Mouse (Mus musculus) intestine, postnatal 0 days (tissue): ENCODE measurements at regions not wholly inside any gene's neighbourhood (a gene's known extent, or its start where the extent isn't known, plus 50 kb on each side); places are given as distances from the start of the nearest gene placed in this dataset.

ENCODE experiments used
- ATAC-seq: fragments of 200-750 bp; cut with Nextera tagmentation; 2 replicates; pipeline ENCODE4 v1.8.0; 2017; ENCODE audit warnings: mild to moderate bottlenecking, moderate TSS enrichment, moderate library complexity
- H3K27ac ChIP-seq: fragments of 300-500 bp; sonication (generic); 2 replicates; pipeline ENCODE4 v1.5.1; 2014; ENCODE audit warnings: mild to moderate bottlenecking, low read depth, low read length, moderate library complexity
- H3K27me3 ChIP-seq: fragments of 300-500 bp; sonication (generic); replicated peaks from 2 replicates; pipeline ENCODE4 v1.6.1; 2014; ENCODE audit warnings: low read length, mixed read lengths; ENCODE audit not compliant: control insufficient read depth, insufficient read depth
- H3K36me3 ChIP-seq: fragments of 300-500 bp; sonication (generic); 2 replicates; pipeline ENCODE4 v1.6.1; 2014; ENCODE audit warnings: mild to moderate bottlenecking, moderate library complexity; ENCODE audit not compliant: control insufficient read depth, insufficient read depth
- H3K4me1 ChIP-seq: fragments of 300-500 bp; sonication (generic); replicated peaks from 2 replicates; pipeline ENCODE4 v1.6.1; 2014; ENCODE audit warnings: antibody characterized with exemption, low read length, mixed read lengths; ENCODE audit not compliant: control insufficient read depth, insufficient read depth
- H3K4me2 ChIP-seq: fragments of 300-500 bp; sonication (generic); replicated peaks from 2 replicates; pipeline ENCODE4 v1.6.1; 2014; ENCODE audit warnings: low read depth, mild to moderate bottlenecking, moderate library complexity
- H3K4me3 ChIP-seq: fragments of 300-500 bp; sonication (generic); 2 replicates; pipeline ENCODE4 v1.5.1; 2014; ENCODE audit warnings: low read depth, low read length
- H3K9ac ChIP-seq: fragments of 300-500 bp; sonication (generic); 2 replicates; pipeline ENCODE4 v1.6.1; 2014; ENCODE audit warnings: mild to moderate bottlenecking, low read depth, low read length
- H3K9me3 ChIP-seq: fragments of 300-500 bp; sonication (generic); 2 replicates; pipeline ENCODE4 v1.6.1; 2016; ENCODE audit warnings: mixed run types; ENCODE audit not compliant: control insufficient read depth
- CTCF ChIP-seq: sonication (generic); IDR thresholded peaks from 2 replicates; pipeline ENCODE4 v1.5.1; 2016; ENCODE audit warnings: low read depth, mild to moderate bottlenecking, control low read depth, antibody characterized with exemption, moderate library complexity
- WGBS: fragments of 180-500 bp; shearing (Covaris S2); extraction: QIAGEN DNeasy Blood & Tissue Kit; methylation state at CpG from one replicate; pipeline ENCODE4 v1.1.7; 2014; 5-methylcytosine and 5-hydroxymethylcytosine counted together

DNA sequence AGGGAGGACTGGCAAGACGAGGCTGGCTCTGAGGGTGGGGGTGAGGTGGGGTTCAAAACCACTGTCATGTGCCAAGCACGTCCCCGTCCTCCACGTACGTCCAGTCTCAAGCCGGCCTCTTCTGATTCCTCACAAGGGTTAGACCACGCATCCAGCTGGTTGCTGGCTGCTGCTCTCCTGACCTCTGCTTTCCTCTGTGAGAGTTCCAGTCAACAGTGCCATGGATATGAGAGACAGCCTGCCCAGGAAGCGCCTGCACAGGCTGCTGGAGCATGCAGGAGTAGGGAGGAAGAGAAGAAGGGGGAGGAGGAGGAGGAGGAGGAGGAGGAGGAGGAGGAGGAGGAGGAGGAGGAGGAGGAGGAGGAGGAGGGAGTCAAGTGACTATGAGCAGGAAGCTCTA is 224.6 kb upstream of the Ajap1 start:
- ATAC-seq, result no peak

DNA sequence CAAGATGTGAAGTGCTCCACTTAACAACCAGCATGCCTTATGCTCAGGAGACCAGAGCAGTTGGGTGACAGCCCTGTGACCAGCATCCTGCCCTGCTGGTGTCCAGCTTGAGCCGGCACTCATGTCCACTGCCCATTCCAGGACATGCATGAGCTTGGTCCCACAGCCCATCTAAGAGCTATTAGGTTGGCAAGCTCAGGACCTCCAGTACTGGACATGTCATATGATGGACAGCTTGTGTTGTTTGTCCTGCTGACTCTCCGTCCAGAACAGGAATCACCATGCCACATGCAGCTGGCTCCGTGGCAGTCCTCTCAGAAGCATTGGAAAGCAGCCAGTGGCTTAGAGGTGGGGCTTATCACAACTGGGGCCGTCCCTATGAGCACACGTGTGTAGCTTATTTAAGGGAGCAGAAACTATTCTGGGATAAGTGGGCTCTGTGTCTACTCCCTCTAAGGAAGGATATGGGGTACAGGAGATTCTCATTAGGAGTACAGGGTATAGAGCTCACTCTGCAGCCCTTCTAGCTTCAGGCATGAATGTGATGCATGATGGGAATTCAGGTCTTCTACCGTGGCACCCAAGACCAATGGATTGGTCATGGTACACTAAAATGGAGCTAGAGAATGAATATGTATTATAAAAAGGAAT is 232.5 kb upstream of the Ajap1 start:
- no peaks in the 10 kb centered on the region for H3K4me1 ChIP-seq
- no peak overlapping the region for H3K4me2 ChIP-seq
- H3K9me3 ChIP-seq, result no peaks in the 10 kb centered on the region
- TF ChIP-seq CTCF, result no peak
- no peak overlapping the region for H3K4me3 ChIP-seq
- no peaks in the 10 kb centered on the region for H3K27me3 ChIP-seq
- no peak overlapping the region for H3K9ac ChIP-seq
- 45% methylated on average over 6 of the region's 6 CpGs for WGBS
- no peak overlapping the region for H3K27ac ChIP-seq
- no peaks in the 10 kb centered on the region for H3K36me3 ChIP-seq
- no peak for ATAC-seq

More for the DNA sequence above, 224.6 kb upstream of the Ajap1 start:
- TF ChIP-seq CTCF, result no peak
- H3K9ac ChIP-seq, result no peak overlapping the region
- H3K4me2 ChIP-seq, result no peak overlapping the region
- 57% methylated on average over 8 of the region's 8 CpGs for WGBS
- no peak overlapping the region for H3K27ac ChIP-seq
- H3K36me3 ChIP-seq, result no peaks in the 10 kb centered on the region
- H3K27me3 ChIP-seq, result no peaks in the 10 kb centered on the region
- no peaks in the 10 kb centered on the region for H3K9me3 ChIP-seq
- no peaks in the 10 kb centered on the region for H3K4me1 ChIP-seq
- no peak overlapping the region for H3K4me3 ChIP-seq

GRCm38 (mm10) chr4:153717273-153717672 is 234.7 kb upstream of the Ajap1 start:
- Histone ChIP-seq H3K9ac (no peak overlapping the region), H3K9me3 (no peaks in the 10 kb centered on the region), H3K4me3 (no peak overlapping the region), H3K27me3 (no peaks in the 10 kb centered on the region), H3K36me3 (no peaks in the 10 kb centered on the region), H3K4me2 (no peak overlapping the region), H3K4me1 (no peaks in the 10 kb centered on the region), H3K27ac (no peak overlapping the region)
- WGBS, result 78% methylated on average over 12 of the region's 12 CpGs
- TF ChIP-seq CTCF, result no peak
- ATAC-seq, result no peak

GRCm38 (mm10) chr4:153724045-153724444 is 233.0 kb upstream of the A430005L14Rik start:
- ATAC-seq, result no peak
- H3K9me3 ChIP-seq, result no peaks in the 10 kb centered on the region
- H3K4me3 ChIP-seq, result no peak overlapping the region
- no peaks in the 10 kb centered on the region for H3K4me1 ChIP-seq
- no peaks in the 10 kb centered on the region for H3K36me3 ChIP-seq
- no peaks in the 10 kb centered on the region for H3K27me3 ChIP-seq
- no peak overlapping the region for H3K27ac ChIP-seq
- no peak overlapping the region for H3K4me2 ChIP-seq
- no peak for TF ChIP-seq CTCF
- no peak overlapping the region for H3K9ac ChIP-seq
- 85% methylated on average over 14 of the region's 14 CpGs for WGBS

DNA sequence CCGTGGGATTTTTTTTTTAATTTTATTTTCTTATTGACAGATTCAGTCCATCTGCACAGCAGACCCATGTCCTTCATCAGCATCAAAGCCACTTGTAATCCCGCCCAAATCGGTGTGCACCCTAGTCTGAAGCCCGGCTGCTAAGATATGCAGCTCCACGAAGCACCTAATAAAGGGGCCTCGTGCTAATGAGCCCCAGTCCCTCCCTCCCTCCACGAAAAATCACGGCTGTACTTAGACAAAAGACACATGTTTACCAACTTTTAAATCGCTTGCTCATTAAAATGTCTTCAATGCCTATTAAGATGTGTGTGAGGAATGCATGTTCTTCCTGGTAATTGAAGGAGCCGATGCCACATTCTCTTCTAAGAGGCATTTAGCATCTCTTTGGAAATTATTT is 229.8 kb upstream of the A430005L14Rik start:
- H3K27ac ChIP-seq, result no peak overlapping the region
- H3K4me2 ChIP-seq, result no peak overlapping the region
- no peaks in the 10 kb centered on the region for H3K27me3 ChIP-seq
- WGBS, result 79% methylated on average over 10 of the region's 10 CpGs
- no peaks in the 10 kb centered on the region for H3K36me3 ChIP-seq
- no peak overlapping the region for H3K4me3 ChIP-seq
- no peaks in the 10 kb centered on the region for H3K9me3 ChIP-seq
- no peak for ATAC-seq
- H3K4me1 ChIP-seq, result no peaks in the 10 kb centered on the region
- no peak overlapping the region for H3K9ac ChIP-seq
- TF ChIP-seq CTCF, result no peak

DNA sequence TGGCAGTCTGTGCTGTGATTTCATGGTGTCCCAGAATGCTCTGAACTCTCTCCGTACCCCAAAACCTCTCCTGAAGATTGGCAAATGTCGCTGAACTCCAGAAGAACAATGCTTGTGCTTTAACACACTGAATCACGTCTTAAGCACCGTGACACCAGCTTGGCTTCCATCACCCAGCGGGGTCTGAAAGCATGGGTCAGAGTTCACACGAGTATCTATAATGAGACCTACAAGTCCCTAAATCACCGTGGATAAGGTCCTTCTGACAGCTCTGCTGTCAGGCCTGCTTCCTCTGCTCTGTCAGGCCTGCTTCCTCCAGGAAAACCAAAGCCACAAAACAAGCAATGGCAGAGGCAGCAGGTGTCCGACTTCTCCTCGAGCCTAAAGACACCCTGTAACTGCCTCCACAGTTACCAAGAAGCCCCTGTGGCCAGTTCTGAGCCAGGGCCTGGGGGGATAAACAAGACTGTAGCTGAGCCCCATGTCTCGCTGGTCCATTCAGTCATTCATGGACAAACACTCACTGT is 229.1 kb upstream of the A430005L14Rik start:
- Histone ChIP-seq H3K9ac (no peak overlapping the region), H3K4me2 (no peak overlapping the region), H3K27ac (no peak overlapping the region), H3K4me3 (no peak overlapping the region), H3K27me3 (no peaks in the 10 kb centered on the region), H3K36me3 (no peaks in the 10 kb centered on the region), H3K4me1 (no peaks in the 10 kb centered on the region), H3K9me3 (no peaks in the 10 kb centered on the region)
- WGBS, result 56% methylated on average over 10 of the region's 10 CpGs
- ATAC-seq, result no peak
- TF ChIP-seq CTCF, result no peak
